Mouse (Mus musculus) kidney, embryonic 16.5 days (tissue): ENCODE results near the gene Pou2f1. TPM values are rescaled to one million over a fixed set of nuclear protein-coding genes. Genes with fewer than 3 reads are reported as not detected.
A peak's percentile ranks its signal among the peaks of the same experiment; 100 is the strongest.

Experiments
- ATAC-seq: fragments of 200-750 bp; cut with Nextera tagmentation; 2 replicates; pipeline ENCODE4 v1.8.0; 2017; ENCODE audit warnings: moderate TSS enrichment; ENCODE audit not compliant: low FRiP score, low TSS enrichment
- H3K27ac ChIP-seq: fragments of 300-500 bp; sonication (generic); 2 replicates; pipeline ENCODE4 v1.5.1; 2014; ENCODE audit warnings: low read length
- H3K27me3 ChIP-seq: fragments of 300-500 bp; sonication (generic); 2 replicates; pipeline ENCODE4 v1.6.1; 2014; ENCODE audit warnings: low read length, control low read depth, mixed read lengths; ENCODE audit not compliant: insufficient read depth
- H3K36me3 ChIP-seq: fragments of 300-500 bp; sonication (generic); 2 replicates; pipeline ENCODE4 v1.6.1; 2014; ENCODE audit warnings: low read length, control low read depth, mixed read lengths; ENCODE audit not compliant: insufficient read depth
- H3K4me1 ChIP-seq: fragments of 300-500 bp; sonication (generic); 2 replicates; pipeline ENCODE4 v1.6.1; 2014; ENCODE audit warnings: low read length, control low read depth, mixed read lengths; ENCODE audit not compliant: insufficient read depth
- H3K4me2 ChIP-seq: fragments of 300-500 bp; sonication (generic); replicated peaks from 2 replicates; pipeline ENCODE4 v1.6.1; 2014; ENCODE audit warnings: low read depth, low read length
- H3K4me3 ChIP-seq: fragments of 300-500 bp; sonication (generic); 2 replicates; pipeline ENCODE4 v1.5.1; 2014; ENCODE audit warnings: mild to moderate bottlenecking, low read length
- H3K9ac ChIP-seq: fragments of 300-500 bp; sonication (generic); replicated peaks from 2 replicates; pipeline ENCODE4 v1.6.1; 2014; ENCODE audit warnings: low read length
- H3K9me3 ChIP-seq: fragments of 300-500 bp; sonication (generic); 2 replicates; pipeline ENCODE4 v1.6.1; 2016; ENCODE audit warnings: low read length, control low read depth
- WGBS: fragments of 180-500 bp; shearing (Covaris S2); extraction: QIAGEN DNeasy Blood & Tissue Kit; methylation state at CpG from one replicate; pipeline ENCODE4 v1.1.7; 2014; 5-methylcytosine and 5-hydroxymethylcytosine counted together
- polyA plus RNA-seq: library from polyadenylated mRNA; unstranded; fragments of >200 nt; fragmentation: Nextera tagmentation; extraction: Ambion mirVana; gene quantifications from 2 replicates; pipeline ENCODE4 v1.2.1, GENCODE M21; 2015

Pou2f1 gene
- polyA plus RNA-seq, 1 experiment from 2014 or later = 14.0 TPM

DNA sequence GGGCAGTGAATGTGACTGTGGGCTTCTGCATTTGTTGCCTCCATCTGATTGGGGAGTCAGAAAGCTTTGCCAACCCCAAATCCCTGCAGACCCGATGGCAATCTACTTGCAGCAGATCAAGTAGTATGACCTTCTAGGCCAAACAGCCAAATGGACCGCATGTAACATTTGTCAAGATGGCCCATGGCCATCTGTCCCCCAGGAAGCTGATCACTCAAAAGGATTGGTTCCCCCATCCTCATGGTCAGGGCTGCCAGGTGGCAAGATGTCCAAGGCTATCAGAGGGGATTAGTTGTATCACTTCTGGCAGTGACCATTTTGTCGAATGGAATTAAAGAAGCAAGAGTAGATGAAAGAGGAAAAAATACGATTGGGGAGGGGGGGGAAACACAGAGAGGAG lies 163.3 kb downstream of the Pou2f1 start:
- Histone ChIP-seq H3K9me3 (no peaks in the 10 kb centered on the region), H3K4me2 (no peak overlapping the region), H3K36me3 (no peaks in the 10 kb centered on the region), H3K27ac (no peak overlapping the region), H3K27me3 (peaks cover 10% of the 10 kb centered on the region; the same call in 1 of the 2 replicates), H3K4me3 (no peak overlapping the region), H3K9ac (no peak overlapping the region), H3K4me1 (peaks cover 46% of the 10 kb centered on the region)
- 72% methylated on average over 4 of the region's 4 CpGs for WGBS
- no peak for ATAC-seq

DNA sequence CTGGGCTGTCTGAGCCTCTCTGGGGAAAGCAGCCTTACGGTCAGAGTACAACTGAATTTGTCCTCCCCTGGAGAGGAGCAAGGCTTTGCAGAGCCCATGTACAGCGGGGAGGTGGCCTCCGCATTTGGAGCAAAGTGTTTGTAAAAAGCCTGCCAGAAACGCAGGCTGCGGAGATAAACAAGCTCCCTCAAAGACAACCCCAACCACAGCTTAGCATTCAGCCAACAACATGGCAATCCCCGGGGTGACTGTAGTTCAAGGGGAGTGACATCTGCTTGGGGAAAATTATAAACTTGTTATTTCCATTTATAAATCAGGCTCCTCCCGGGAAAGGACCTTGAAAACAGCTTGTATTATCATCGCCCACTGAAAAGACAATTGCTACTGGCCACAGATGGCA lies 164.9 kb downstream of the Pou2f1 start:
- H3K9me3 ChIP-seq = no peaks in the 10 kb centered on the region
- 0 out of 2 replicates have a peak, but pooled peaks have one; percentile 13 for ATAC-seq
- H3K4me1 ChIP-seq = peaks cover 38% of the 10 kb centered on the region
- H3K4me3 ChIP-seq = no peak overlapping the region
- no peaks in the 10 kb centered on the region for H3K36me3 ChIP-seq
- no peak overlapping the region for H3K4me2 ChIP-seq
- 0 out of 2 replicates have a peak, but pooled peaks cover 8% of the 10 kb centered on the region for H3K27me3 ChIP-seq
- 25% methylated on average over 8 of the region's 8 CpGs for WGBS
- no peak overlapping the region for H3K9ac ChIP-seq
- peak overlapping the region; percentile 40 for H3K27ac ChIP-seq

DNA sequence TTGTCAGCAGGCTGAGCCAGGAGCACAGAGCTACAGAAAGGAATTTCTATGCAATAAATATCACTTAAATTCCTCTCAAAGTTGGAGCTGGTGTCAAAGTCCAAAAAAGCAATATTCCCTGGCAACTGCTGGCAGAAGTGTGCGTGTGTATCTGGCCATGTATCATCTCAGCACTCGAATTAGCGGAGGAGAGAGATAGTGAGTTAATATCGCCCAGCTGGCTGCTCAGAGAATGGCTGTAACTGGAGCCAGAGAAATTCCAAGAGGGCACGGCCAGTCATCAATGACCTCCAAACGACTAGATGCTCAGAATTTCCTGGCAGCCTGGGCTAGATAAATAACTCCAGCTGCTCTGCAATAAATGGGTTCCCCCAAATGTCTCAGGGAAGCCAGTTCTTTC lies 166.0 kb downstream of the Pou2f1 start:
- Histone ChIP-seq H3K27ac (no peak overlapping the region), H3K4me1 (peaks cover 35% of the 10 kb centered on the region), H3K36me3 (no peaks in the 10 kb centered on the region), H3K9ac (no peak overlapping the region), H3K9me3 (no peaks in the 10 kb centered on the region), H3K4me3 (no peak overlapping the region), H3K27me3 (0 out of 2 replicates have a peak, but pooled peaks cover 8% of the 10 kb centered on the region), H3K4me2 (no peak overlapping the region)
- 7% methylated on average over 6 of the region's 6 CpGs for WGBS
- ATAC-seq = 0 out of 2 replicates have a peak, but pooled peaks have one; percentile 30

DNA sequence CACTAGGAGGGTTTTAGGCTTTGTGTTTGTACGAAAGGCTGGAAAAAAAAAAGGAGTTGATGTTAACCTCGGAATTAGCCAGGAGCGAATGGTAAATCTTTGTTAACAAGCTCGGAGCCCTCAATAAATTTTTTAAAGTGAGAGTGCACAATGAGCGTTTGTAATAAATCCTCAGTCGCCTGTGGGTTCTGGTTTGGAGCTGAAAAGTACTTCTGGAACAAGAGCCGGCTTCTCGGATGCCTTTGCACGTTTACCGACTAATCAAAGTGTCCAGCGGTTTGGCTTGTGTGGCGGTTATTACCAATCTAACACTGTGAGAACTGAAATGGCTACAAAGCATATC lies 167.9 kb downstream of the Pou2f1 start:
- H3K9me3 ChIP-seq = no peaks in the 10 kb centered on the region
- ATAC-seq = no peak
- H3K27ac ChIP-seq = no peak overlapping the region
- no peak overlapping the region for H3K9ac ChIP-seq
- peaks cover 25% of the 10 kb centered on the region for H3K4me1 ChIP-seq
- no peaks in the 10 kb centered on the region for H3K36me3 ChIP-seq
- WGBS = 16% methylated on average over 12 of the region's 12 CpGs
- H3K4me3 ChIP-seq = peak overlapping the region; percentile 7; the same call in 1 of the 2 replicates
- H3K27me3 ChIP-seq = 0 out of 2 replicates have a peak, but pooled peaks cover 7% of the 10 kb centered on the region
- peak overlapping the region; percentile 45 for H3K4me2 ChIP-seq

DNA sequence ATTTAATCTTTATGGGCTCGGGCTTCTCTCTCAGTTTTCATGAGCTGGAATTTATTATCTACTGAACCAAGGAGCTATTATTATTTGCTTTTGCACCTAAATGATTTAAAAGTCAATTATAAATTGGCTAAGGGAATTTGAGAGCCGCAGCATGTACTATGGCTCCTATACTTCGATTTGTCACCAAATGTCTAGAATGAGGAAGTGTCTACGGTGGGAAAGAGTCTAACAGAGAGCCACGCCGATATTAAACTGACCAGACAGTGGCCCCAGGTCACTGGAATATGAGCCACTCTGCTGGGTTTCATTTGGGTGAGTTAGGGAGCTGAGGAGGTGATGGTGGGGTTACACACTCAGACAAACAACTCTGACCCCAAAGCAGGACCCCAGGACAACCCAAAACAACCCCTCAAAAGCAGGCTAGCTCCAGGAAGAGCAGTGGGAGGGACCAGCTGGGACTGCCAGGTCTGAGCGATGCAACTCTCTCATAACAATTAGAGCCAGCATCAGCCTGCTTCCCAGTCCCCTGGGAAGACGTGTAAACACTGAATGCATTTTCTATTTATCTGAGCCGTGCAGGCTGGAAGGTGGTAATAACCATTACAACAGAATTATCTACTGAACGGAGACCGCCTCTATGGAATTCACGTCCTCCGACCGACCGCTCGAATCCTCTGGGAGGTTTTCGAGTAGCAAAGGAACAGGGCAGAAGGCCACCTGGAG lies 168.4 kb downstream of the Pou2f1 start:
- H3K4me3 ChIP-seq = peak overlapping the region; percentile 7
- peak overlapping the region; percentile 45 for H3K4me2 ChIP-seq
- no peaks in the 10 kb centered on the region for H3K36me3 ChIP-seq
- H3K9ac ChIP-seq = no peak overlapping the region
- 15% methylated on average over 17 of the region's 17 CpGs for WGBS
- H3K9me3 ChIP-seq = no peaks in the 10 kb centered on the region
- H3K27me3 ChIP-seq = 0 out of 2 replicates have a peak, but pooled peaks cover 2% of the 10 kb centered on the region
- H3K27ac ChIP-seq = no peak overlapping the region
- H3K4me1 ChIP-seq = peaks cover 25% of the 10 kb centered on the region
- ATAC-seq = peak; percentile 28; the same call in 1 of the 2 replicates

GRCm38 (mm10) chr1:165833244-165833643 lies 169.2 kb downstream of the Pou2f1 start:
- Histone ChIP-seq H3K4me3 (no peak overlapping the region), H3K4me2 (no peak overlapping the region)
- ATAC-seq = no peak

GRCm38 (mm10) chr1:165829890-165830289 lies 172.6 kb downstream of the Pou2f1 start:
- Histone ChIP-seq H3K4me2 (no peak overlapping the region), H3K4me1 (peaks cover 10% of the 10 kb centered on the region; the same call in 1 of the 2 replicates), H3K27me3 (no peaks in the 10 kb centered on the region), H3K4me3 (no peak overlapping the region), H3K27ac (no peak overlapping the region), H3K36me3 (no peaks in the 10 kb centered on the region), H3K9me3 (no peaks in the 10 kb centered on the region), H3K9ac (no peak overlapping the region)
- WGBS = 91% methylated on average over 5 of the region's 5 CpGs
- ATAC-seq = no peak

More at GRCm38 (mm10) chr1:165833244-165833643, 169.2 kb downstream of the Pou2f1 start:
- Histone ChIP-seq H3K4me1 (peaks cover 25% of the 10 kb centered on the region), H3K9ac (no peak overlapping the region), H3K36me3 (no peaks in the 10 kb centered on the region), H3K27me3 (no peaks in the 10 kb centered on the region), H3K27ac (no peak overlapping the region), H3K9me3 (no peaks in the 10 kb centered on the region)
- WGBS = 20% methylated on average over 4 of the region's 4 CpGs

DNA sequence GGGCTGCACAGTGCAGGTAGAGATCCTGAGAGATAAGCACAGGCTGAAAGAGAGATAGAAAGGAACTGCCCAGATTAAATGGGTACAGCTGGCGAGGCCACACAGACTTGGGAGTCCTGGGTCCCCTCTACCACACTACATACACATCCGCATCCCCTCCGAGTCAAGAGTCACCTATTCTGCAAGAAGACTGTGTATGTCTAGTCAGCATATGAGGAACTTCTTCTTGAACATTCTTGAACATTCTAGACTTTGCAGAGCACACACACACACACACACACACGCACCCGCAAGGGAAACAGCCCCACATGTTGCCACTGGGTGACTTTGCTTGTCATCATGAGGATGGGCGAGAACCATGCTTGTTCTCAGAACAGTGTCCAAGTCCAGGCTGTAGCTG lies 173.9 kb downstream of the Pou2f1 start:
- Histone ChIP-seq H3K4me1 (no peaks in the 10 kb centered on the region), H3K4me3 (no peak overlapping the region), H3K27me3 (no peaks in the 10 kb centered on the region), H3K9ac (no peak overlapping the region), H3K36me3 (no peaks in the 10 kb centered on the region), H3K27ac (no peak overlapping the region), H3K4me2 (no peak overlapping the region), H3K9me3 (no peaks in the 10 kb centered on the region)
- 93% methylated on average over 6 of the region's 6 CpGs for WGBS
- ATAC-seq = 0 out of 2 replicates have a peak, but pooled peaks have one; percentile 11

- Histone ChIP-seq H3K4me3 (no peak overlapping the region), H3K27ac (no peak overlapping the region), H3K9me3 (no peaks in the 10 kb centered on the region), H3K9ac (no peak overlapping the region), H3K4me1 (no peaks in the 10 kb centered on the region), H3K36me3 (no peaks in the 10 kb centered on the region), H3K27me3 (no peaks in the 10 kb centered on the region), H3K4me2 (no peak overlapping the region)
- no peak for ATAC-seq
- 77% methylated on average over 5 of the region's 5 CpGs for WGBS
Observed at GRCm38 (mm10) chr1:165828173-165828572, 174.3 kb downstream of the Pou2f1 start.

DNA sequence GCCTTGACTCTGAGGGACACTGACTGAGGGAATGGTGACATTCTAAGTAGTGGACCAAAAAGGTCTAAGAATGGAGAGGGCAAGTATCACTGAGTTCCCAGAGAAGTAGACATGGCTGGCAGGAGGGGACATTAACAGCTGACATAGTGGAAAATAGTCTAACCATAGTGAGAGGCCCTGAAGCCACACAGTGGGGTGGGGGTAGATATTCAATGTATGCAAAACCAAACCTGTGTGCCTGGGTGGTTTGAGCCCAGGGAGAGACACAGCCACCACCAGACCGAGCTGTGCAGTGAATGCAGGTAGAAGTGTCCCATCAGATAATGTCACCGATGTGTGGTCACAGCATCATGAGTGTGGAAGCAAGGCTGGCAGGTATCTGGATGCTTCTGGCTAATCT lies 180.4 kb downstream of the Pou2f1 start:
- Histone ChIP-seq H3K4me2 (no peak overlapping the region), H3K4me3 (no peak overlapping the region), H3K27me3 (no peaks in the 10 kb centered on the region), H3K27ac (no peak overlapping the region), H3K4me1 (no peaks in the 10 kb centered on the region), H3K9ac (no peak overlapping the region), H3K9me3 (no peaks in the 10 kb centered on the region), H3K36me3 (no peaks in the 10 kb centered on the region)
- no peak for ATAC-seq
- 88% methylated on average over 2 of the region's 2 CpGs for WGBS
